Mouse (Mus musculus) stomach, postnatal 0 days (tissue): ENCODE measurements at regions not wholly inside any gene's neighbourhood (a gene's known extent, or its start where the extent isn't known, plus 50 kb on each side); places are given as distances from the start of the nearest gene placed in this dataset.

Source experiments
- ATAC-seq: fragments of 200-750 bp; cut with Nextera tagmentation; 2 replicates; pipeline ENCODE4 v1.8.0; 2017; ENCODE audit not compliant: low FRiP score, low TSS enrichment
- DNase-seq: peaks from one replicate; pipeline ENCODE4 v3.0.0-alpha.2; 2016; ENCODE audit warnings: low spot score
- H3K27ac ChIP-seq: fragments of 300-500 bp; sonication (generic); replicated peaks from 2 replicates; pipeline ENCODE4 v1.5.1; 2014; ENCODE audit warnings: mild to moderate bottlenecking, control low read depth
- H3K27me3 ChIP-seq: fragments of 300-500 bp; sonication (generic); 2 replicates; pipeline ENCODE4 v1.6.1; 2014; ENCODE audit warnings: low read length; ENCODE audit not compliant: control insufficient read depth, insufficient read depth
- H3K36me3 ChIP-seq: fragments of 300-500 bp; sonication (generic); 2 replicates; pipeline ENCODE4 v1.6.1; 2014; ENCODE audit warnings: low read length, mixed read lengths; ENCODE audit not compliant: control insufficient read depth, insufficient read depth
- H3K4me1 ChIP-seq: fragments of 300-500 bp; sonication (generic); replicated peaks from 2 replicates; pipeline ENCODE4 v1.6.1; 2014; ENCODE audit warnings: antibody characterized with exemption; ENCODE audit not compliant: control insufficient read depth, insufficient read depth
- H3K4me2 ChIP-seq: fragments of 300-500 bp; sonication (generic); replicated peaks from 2 replicates; pipeline ENCODE4 v1.6.1; 2014; ENCODE audit warnings: low read depth, mild to moderate bottlenecking, control low read depth, moderate library complexity
- H3K4me3 ChIP-seq: fragments of 300-500 bp; sonication (generic); 2 replicates; pipeline ENCODE4 v1.5.1; 2014; ENCODE audit warnings: low read depth, low read length, control low read depth
- H3K9ac ChIP-seq: fragments of 300-500 bp; sonication (generic); 2 replicates; pipeline ENCODE4 v1.6.1; 2014; ENCODE audit warnings: mild to moderate bottlenecking, low read length, control low read depth, mixed read lengths
- H3K9me3 ChIP-seq: fragments of 300-500 bp; sonication (generic); 2 replicates; pipeline ENCODE4 v1.6.1; 2016; ENCODE audit warnings: low read length; ENCODE audit not compliant: control insufficient read depth
- CTCF ChIP-seq: IDR thresholded peaks from 2 replicates; pipeline ENCODE4 v1.5.1; 2016; ENCODE audit warnings: antibody characterized with exemption, low read depth, mild to moderate bottlenecking, moderate library complexity
- EP300 ChIP-seq: optimal IDR thresholded peaks from 2 replicates; pipeline ENCODE3; 2016; ENCODE audit warnings: antibody characterized with exemption
- WGBS: fragments of 180-500 bp; shearing (Covaris S2); extraction: QIAGEN DNeasy Blood & Tissue Kit; methylation state at CpG from one replicate; pipeline ENCODE4 v1.1.7; 2014; 5-methylcytosine and 5-hydroxymethylcytosine counted together

DNA sequence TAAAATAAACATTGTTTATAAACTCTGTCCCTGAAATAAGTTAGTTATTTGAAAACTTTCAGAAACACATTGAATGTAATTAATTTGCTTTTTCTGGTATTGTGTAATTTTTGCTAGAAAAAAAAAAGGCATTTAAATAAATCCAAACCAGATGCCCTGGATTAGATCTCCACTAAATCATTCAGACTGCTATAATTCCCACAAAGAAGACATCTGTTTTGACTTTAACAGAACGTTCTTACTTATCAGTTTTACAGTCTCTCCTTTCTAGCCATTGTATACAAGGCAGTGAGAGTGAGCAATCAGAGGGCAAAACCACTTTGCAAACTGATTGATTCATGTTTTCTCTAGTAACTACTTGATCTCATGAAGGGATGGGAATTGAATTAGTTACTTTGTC, 478.8 kb downstream of the Slitrk6 start:
- TF ChIP-seq CTCF (no peak), EP300 (peak; percentile 37)
- H3K9ac ChIP-seq = no peak overlapping the region
- H3K4me2 ChIP-seq = no peak overlapping the region
- H3K27ac ChIP-seq = no peak overlapping the region
- no peak overlapping the region for H3K4me3 ChIP-seq
- no peaks in the 10 kb centered on the region for H3K36me3 ChIP-seq
- no peaks in the 10 kb centered on the region for H3K9me3 ChIP-seq
- no peaks in the 10 kb centered on the region for H3K27me3 ChIP-seq
- DNase-seq = no peak
- ATAC-seq = no peak
- H3K4me1 ChIP-seq = no peaks in the 10 kb centered on the region
- 3% methylated on average over 1 of the region's 1 CpGs for WGBS

GRCm38 (mm10) chr14:110271270-110271669, 483.7 kb downstream of the Slitrk6 start:
- Histone ChIP-seq H3K4me3 (no peak overlapping the region), H3K27ac (no peak overlapping the region), H3K4me1 (no peaks in the 10 kb centered on the region), H3K9me3 (no peaks in the 10 kb centered on the region), H3K27me3 (no peaks in the 10 kb centered on the region), H3K4me2 (no peak overlapping the region), H3K36me3 (no peaks in the 10 kb centered on the region), H3K9ac (no peak overlapping the region)
- ATAC-seq (no peak), DNase-seq (no peak)
- WGBS = 92% methylated on average over 2 of the region's 2 CpGs
- TF ChIP-seq EP300 (no peak), CTCF (no peak)

- H3K27ac ChIP-seq = no peak overlapping the region
- H3K4me1 ChIP-seq = no peaks in the 10 kb centered on the region
- DNase-seq (no peak), ATAC-seq (no peak)
- H3K36me3 ChIP-seq = no peaks in the 10 kb centered on the region
- H3K4me3 ChIP-seq = no peak overlapping the region
- H3K27me3 ChIP-seq = no peaks in the 10 kb centered on the region
- H3K9me3 ChIP-seq = no peaks in the 10 kb centered on the region
- TF ChIP-seq CTCF (no peak), EP300 (no peak)
- no peak overlapping the region for H3K9ac ChIP-seq
- H3K4me2 ChIP-seq = no peak overlapping the region
- WGBS = 65% methylated on average over 1 of the region's 1 CpGs
These were observed 510.5 kb downstream of the Slitrk6 start for GRCm38 (mm10) chr14:110244466-110244865.

DNA sequence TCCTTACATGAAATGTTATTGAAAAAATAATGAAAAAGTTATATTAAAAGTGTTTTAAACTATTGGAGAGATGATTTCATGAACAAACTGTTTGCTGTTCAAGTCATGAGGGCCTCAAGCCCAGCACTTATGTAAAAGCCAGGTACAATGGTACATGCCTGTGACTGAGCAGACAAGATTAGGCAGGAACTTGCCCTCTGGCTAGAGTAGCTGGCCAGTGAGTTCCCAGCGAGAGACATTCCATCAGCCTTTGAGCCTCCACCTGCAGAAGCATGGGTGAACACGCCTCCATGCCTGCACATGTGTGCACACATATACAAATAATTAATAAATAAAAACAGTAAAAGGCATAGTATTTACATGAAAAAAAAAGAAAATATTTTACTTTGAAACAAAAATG, 511.4 kb downstream of the Slitrk6 start:
- 80% methylated on average over 2 of the region's 2 CpGs for WGBS
- H3K36me3 ChIP-seq = no peaks in the 10 kb centered on the region
- no peak for DNase-seq
- H3K9me3 ChIP-seq = no peaks in the 10 kb centered on the region
- TF ChIP-seq EP300 (no peak), CTCF (no peak)
- no peaks in the 10 kb centered on the region for H3K4me1 ChIP-seq
- H3K4me2 ChIP-seq = no peak overlapping the region
- H3K9ac ChIP-seq = no peak overlapping the region
- no peaks in the 10 kb centered on the region for H3K27me3 ChIP-seq
- no peak overlapping the region for H3K27ac ChIP-seq
- no peak overlapping the region for H3K4me3 ChIP-seq
- no peak for ATAC-seq

- ATAC-seq (no peak), DNase-seq (no peak)
- H3K9ac ChIP-seq = no peak overlapping the region
- 67% methylated on average over 2 of the region's 2 CpGs for WGBS
- H3K4me2 ChIP-seq = no peak overlapping the region
- no peak overlapping the region for H3K4me3 ChIP-seq
- H3K4me1 ChIP-seq = no peaks in the 10 kb centered on the region
- no peaks in the 10 kb centered on the region for H3K27me3 ChIP-seq
- H3K9me3 ChIP-seq = no peaks in the 10 kb centered on the region
- no peaks in the 10 kb centered on the region for H3K36me3 ChIP-seq
- TF ChIP-seq CTCF (no peak), EP300 (no peak)
- H3K27ac ChIP-seq = no peak overlapping the region
These were observed 516.1 kb downstream of the Slitrk6 start for GRCm38 (mm10) chr14:110238800-110239199.

GRCm38 (mm10) chr14:110224678-110225446, 530.1 kb downstream of the Slitrk6 start:
- WGBS = 68% methylated on average over 6 of the region's 6 CpGs
- DNase-seq (no peak), ATAC-seq (no peak)

More at GRCm38 (mm10) chr14:110224678-110225446, 530.1 kb downstream of the Slitrk6 start:
- no peaks in the 10 kb centered on the region for H3K36me3 ChIP-seq
- H3K4me1 ChIP-seq = no peaks in the 10 kb centered on the region
- no peak overlapping the region for H3K9ac ChIP-seq
- no peak overlapping the region for H3K27ac ChIP-seq
- TF ChIP-seq CTCF = no peak
- TF ChIP-seq EP300 = no peak
- no peaks in the 10 kb centered on the region for H3K27me3 ChIP-seq
- H3K4me2 ChIP-seq = no peak overlapping the region
- H3K9me3 ChIP-seq = no peaks in the 10 kb centered on the region
- no peak overlapping the region for H3K4me3 ChIP-seq
